Mouse (Mus musculus): ENCODE results near the gene Acoxl.

The Acoxl gene

DNA sequence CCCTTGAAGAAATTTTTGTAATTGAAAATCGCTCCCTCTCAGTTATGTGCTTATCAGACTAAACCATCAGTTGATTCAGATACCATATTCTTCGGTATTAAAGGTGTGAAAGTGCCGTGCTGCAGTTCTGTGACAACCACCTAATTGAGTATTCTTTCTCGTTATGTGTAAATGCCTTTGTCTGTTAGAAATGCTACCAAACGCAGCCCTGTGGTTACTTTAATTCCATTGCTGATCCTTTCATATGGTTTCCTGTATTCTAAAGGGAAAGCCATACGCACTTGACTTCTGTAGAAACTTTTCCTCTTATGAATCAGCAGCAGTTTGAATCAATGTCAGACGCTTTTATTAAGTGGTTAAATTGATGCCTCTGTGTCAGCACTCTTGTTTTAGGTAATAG, 278.9 kb downstream of the Acoxl start:
- no peak for DNase-seq (ENCODE audit: low spot score in 2 of 2)

DNA sequence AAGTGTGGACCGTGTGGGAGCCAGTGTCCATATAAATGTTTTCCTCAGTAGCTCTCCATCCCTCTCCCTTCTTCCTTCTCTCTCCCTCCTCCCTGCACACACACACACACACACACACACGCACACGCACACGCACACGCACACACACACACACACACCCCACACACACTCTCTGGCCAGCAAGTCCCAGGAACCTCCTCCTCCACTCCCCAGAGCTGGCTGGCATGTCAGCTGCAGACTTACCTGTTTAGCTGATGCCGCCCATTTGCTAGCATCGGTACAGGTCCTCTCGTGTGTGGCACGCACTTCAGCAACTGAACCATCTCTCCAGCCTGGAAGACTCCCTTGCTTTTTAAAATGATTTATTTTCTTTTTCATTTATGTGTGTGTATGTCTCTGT, 280.3 kb downstream of the Acoxl start:
- no peak for DNase-seq (ENCODE audit: low spot score in 2 of 2)

DNA sequence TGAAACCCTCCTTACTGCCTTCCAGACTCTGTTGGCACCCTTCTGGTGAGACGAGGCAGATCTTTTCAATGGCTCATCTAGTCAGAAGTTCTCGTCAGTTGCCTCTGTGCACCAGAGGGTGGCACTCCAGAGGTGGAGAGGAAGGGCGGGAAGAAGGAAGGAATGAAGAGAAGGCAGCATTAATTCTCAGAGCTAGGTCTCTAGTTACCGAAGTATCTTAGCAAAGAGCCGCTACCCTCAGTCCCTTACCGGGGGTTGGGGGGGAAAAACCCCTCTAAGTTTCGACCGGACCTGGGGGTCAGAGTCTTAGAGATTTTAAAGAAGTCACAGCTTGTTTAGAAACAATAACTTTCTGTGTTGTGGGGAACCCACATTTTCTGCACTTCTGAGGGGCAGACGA, 283.8 kb downstream of the Acoxl start:
- no peak for DNase-seq (ENCODE audit: low spot score in 2 of 2)

DNA sequence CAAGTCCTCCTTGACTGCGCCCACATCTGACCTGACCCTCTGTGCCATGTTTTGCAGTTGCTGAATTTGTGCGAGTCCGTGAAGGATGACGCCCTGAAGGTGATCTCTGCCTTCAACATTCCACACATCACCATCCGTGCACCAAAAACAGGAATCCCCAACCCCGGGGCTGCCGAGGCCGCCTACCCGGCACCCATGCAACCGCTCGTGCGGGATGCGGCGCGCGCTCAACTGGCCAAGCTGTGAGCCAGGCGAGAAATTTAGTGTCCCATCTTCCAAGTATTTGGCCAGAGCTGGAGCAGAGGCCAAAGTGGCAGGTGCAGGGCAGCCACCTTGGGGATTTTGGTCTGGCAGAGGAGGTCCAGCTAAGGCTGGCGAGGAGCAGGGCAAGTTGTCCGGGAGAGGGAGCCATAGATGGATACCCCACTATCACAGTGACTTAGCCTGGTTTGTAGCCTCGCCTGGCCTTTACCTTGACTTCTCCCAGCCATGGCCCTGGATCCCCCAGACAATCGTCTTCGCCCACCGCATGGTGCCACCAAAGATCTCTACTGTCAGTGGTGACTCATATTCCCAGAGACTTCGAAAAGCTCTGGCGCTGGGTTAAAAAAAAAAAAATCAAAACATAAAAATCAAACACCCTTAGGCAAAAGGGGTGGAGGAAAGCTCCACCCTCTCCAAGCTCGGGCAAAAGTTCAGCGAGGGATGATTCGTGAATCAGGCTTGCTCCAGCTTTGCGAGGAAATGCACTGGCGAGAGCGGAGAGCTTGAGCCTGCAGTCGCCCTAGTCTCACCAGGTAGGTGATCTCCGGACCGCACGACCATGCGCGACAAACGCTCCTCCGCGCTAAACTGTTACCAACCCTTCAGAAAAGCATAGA, 284.5 kb downstream of the Acoxl start:
- DNase-seq (ENCODE audit: low spot score in 2 of 2), result no peak

DNA sequence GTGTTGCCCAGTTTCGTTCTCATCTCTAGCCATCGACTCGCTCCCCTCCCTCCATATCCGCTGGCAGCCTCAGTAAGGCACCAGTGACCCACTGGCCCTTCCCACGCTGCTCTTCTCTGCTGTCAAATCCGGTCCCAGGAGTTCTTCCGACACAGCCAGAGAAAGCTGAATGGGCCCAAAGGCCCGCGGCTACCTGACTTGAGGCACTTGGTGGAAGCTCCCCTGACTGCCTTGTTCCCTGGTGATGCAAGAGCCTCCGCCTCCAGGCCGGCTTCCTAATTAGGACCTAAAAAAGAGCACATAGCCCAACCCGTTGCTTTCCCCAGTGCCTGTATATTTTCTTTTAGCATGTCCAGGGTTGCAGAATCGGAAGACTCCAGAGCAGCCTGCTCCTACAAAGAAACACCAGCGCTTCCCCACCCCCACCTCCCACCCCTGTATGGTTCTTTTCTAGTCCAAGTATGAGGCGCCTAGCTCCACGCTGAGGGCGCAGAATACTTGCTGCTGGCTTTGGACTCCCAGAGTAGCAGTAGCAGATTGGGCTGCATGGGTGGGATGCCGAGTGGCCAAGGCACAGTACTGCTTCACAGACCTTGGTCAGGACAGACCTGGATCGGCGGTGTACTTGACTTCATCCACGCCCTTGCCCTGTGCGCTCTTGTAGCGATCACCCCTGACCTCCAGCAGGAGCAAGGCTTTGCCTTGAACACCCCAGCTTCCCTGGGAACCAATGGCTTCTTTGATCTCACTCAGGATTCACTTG, 285.4 kb downstream of the Acoxl start:
- no peak for DNase-seq (ENCODE audit: low spot score in 2 of 2)

DNA sequence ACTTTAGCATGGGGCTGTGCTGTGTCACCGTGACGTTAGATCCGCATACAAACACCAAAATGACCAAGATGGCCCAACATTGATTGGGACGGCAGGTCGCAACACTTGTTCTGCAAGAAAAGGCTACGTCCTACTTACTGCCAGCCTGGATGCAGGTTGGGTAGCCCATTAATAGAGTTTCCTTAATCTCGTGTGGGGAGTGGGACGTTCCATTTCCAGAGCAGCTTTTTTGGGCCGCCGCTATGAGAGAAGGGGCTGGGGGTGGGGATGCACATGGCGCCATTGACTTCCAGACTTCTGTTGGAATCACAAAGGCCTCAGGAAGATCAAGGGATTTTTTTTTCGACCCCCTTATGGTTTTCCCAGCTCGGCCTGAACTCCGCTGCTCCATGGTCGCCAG, 286.0 kb downstream of the Acoxl start:
- DNase-seq (ENCODE audit: low spot score in 2 of 2), result no peak

GRCm38 (mm10) chr2:128125635-128126470, 287.2 kb downstream of the Acoxl start, which contains the start of gene Bcl2l11:
Bcl2l11 (plus strand) TSS chr2:128126038.
- peak; percentile 84 to 86 for DNase-seq (ENCODE audit: low spot score in 2 of 2)

- no peak for DNase-seq (ENCODE audit: low spot score in 2 of 2)
Measured at GRCm38 (mm10) chr2:128126591-128127051, 287.9 kb downstream of the Acoxl start.

DNA sequence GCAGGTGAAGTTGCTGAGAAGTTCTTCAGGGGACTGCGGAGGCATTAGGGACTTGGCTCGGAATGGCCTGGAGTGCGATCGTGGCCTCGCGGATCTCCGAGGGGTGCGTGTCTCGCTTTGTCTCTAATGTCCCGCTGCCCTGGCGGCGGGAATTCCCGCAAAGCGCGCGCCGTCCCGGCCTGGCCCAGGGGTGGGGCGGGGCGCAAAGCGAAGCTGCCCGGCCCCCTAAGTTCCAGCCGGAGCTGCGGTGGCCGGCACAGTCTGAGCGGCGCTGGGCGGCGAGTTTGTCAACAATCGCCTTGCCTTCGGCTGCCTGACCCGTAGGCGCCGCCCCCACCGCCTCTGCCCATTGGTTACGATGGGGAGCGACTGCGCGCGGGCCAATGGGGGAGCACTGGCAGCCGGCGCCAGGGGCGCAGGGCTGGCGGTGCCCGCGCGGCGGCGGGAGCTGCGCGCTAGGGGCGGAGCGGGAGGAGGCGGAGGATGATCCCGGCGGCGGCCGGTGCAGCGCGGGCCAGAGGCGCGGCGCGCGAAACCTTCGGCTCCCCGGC, 288.5 kb downstream of the Acoxl start:
- peak; percentile 78 to 84 for DNase-seq (ENCODE audit: low spot score in 2 of 2)

DNA sequence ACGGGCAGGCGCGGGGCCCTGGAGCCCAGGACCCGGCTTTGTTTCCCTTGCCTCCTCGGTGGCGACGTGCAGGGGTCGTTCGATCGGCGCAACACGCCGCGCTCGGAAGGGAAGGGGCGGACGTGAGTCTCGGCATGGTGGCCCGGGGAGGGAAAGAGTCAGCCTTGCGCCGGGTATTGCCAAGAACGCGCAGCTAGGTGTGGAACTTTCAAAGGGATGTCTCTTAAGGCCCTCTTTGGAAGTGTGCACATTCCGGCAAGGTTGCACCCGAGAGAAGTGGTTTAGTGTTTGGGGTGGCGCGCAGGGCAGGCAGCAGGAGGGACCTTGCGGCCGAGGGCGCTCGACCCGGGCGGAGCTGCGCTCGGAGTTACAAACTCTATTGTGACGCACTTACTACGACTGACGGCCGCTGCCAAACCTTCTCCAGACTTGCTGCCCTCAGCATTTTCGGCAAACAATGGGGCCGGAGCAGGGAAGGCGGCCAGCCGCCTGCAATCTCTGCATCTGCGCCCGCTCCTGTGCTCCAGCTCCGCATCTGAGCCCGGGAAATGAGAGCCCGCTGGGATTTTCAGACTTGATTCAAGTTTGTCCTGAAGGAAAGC, 289.1 kb downstream of the Acoxl start:
- peak; percentile 25 to 34 for DNase-seq (ENCODE audit: low spot score in 2 of 2)

DNA sequence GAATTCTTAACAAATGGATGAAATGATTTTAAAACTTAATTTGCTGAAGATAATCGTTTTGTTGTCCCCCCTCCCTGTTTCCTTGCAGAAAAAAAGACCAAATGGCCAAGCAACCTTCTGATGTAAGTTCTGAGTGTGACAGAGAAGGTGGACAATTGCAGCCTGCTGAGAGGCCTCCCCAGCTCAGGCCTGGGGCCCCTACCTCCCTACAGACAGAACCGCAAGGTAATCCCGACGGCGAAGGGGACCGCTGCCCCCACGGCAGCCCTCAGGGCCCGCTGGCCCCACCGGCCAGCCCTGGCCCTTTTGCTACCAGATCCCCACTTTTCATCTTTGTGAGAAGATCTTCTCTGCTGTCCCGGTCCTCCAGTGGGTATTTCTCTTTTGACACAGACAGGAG, 289.9 kb downstream of the Acoxl start:
- DNase-seq (ENCODE audit: low spot score in 2 of 2), result no peak

GRCm38 (mm10) chr2:128131503-128131902, 292.8 kb downstream of the Acoxl start:
- DNase-seq (ENCODE audit: low spot score in 2 of 2), result no peak

DNA sequence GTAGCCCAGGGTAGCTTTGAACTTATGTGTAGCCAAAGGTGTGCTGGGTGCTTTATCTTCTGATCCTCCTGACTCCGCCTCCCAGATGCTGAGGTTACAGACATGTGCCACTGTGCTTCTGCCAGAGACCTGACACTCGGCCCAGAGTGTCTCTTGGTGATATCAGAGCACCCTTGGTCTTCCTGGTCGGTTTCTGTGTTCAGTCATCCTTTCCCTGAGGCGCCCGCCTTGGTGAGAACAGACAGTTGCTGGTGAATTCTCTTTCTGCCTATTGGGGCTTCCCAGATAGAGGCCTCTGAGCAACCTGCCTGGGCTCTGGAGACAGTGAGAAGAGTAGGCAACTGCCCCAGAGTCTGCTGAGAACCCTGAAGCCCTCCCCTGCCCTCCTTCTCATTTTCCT, 294.0 kb downstream of the Acoxl start:
- no peak for DNase-seq (ENCODE audit: low spot score in 2 of 2)

GRCm38 (mm10) chr2:128133865-128134264, 295.2 kb downstream of the Acoxl start:
- DNase-seq (ENCODE audit: low spot score in 2 of 2), result no peak

DNA sequence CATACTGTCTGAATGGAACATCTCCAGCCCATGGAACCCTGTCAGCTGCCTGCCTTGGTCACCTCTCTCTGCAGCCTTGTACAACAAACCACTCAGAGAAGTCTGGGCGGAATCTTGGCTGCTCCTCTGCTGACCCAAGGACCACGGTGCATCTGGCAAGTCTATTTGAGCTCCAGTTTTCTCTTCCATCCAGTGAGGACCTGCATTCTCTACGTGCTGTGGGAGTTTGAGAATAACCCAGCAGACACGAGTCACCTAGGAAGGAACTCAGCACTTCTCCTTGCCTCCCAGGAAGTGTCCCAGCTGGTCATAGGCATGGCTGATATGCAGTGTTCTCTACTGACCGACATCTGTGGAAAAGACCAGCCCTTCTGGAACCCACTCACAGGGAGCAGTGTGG, 295.8 kb downstream of the Acoxl start:
- DNase-seq (ENCODE audit: low spot score in 2 of 2), result no peak

DNA sequence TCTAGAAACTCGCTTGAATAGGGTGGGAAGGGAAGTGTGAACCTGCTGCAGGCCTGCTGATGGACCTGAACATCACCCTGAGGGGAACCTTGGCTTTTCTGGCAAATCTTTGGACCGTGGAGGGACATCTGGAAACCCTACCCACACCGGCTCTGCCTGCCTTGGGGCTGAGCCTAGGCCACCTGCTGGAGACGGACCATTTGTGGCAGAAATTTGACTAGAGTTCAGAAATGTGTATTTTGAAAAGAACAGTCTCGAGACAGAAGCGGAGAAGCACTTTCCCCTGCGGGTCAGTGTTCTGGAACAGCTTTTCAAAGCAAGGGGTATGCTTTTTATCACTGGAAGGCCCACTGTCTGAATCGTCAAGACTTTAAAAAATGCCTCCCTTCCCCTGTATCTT, 296.3 kb downstream of the Acoxl start:
- DNase-seq (ENCODE audit: low spot score in 2 of 2), result no peak

DNA sequence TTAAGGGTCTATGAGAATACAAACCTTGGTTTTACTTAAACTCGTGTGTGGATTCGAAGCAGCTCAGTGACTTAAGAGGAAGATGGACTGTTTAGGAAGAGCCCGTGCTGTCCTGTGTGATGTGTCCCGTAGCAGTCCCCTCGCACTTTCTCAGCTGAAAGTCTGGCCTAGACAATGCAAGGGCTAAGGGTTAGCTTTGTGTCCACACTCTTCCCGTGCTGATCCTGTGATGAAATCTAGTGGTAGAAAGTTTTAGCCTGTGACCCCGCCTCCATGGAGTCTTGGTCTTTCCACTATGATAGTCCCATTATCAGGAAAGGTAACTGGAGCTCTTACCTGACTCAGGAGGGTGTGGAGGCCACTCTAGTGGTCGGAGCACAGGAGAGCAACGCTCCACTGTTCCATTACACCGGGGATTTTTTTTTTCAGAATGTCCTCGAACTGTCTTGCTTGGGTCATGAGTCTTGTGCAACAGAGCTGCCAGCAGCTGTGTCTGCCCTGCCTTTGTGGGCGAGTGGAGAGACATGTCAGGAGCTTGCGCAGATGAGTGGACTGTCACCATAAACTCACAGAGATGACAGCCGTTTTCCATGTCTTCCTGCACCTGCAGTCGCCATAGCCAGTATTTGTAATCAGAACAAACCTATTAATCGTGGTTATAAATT, 298.2 kb downstream of the Acoxl start:
- DNase-seq (ENCODE audit: low spot score in 2 of 2), result no peak

GRCm38 (mm10) chr2:128137480-128138276, 299.0 kb downstream of the Acoxl start:
- no peak for DNase-seq (ENCODE audit: low spot score in 2 of 2)

DNA sequence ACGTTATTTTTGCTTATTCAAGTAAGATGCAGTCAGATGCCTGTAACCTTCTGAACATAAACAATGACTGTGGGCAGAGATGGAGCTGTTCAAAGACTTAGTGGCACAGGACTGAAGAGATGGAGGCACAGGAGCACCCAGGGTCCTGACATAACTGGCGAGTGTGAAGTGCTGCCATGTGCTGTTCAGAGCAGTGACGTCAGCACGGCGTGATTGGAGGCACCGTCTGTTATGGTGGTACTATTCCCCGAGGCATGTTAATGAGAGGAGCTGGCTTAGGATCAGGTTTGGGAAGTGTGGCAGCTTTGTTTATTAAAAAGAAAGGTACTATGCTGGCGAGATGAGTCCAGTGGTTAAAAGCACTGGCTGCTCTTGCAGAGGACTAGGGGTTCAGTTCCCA, 300.2 kb downstream of the Acoxl start:
- no peak for DNase-seq (ENCODE audit: low spot score in 2 of 2)

- no peak for DNase-seq (ENCODE audit: low spot score in 2 of 2)
Measured at GRCm38 (mm10) chr2:128139781-128140180, 301.1 kb downstream of the Acoxl start.

Data from right cerebral cortex, postnatal 36 days (tissue).